Mouse (Mus musculus): ENCODE data around the gene Zfhx3. TPM values are rescaled to one million over a fixed set of nuclear protein-coding genes. Genes with fewer than 3 reads are reported as not detected.
A peak's percentile ranks its signal among the peaks of the same experiment; 100 is the strongest.

Gene Zfhx3
- polyA plus RNA-seq, 2 experiments: 14.4 to 26.1 TPM

GRCm38 (mm10) chr8:108702201-108702600, 759.8 kb downstream of the Zfhx3 start:
- DNase-seq (ENCODE audit: low spot score): no peak

GRCm38 (mm10) chr8:108705751-108706150, 763.3 kb downstream of the Zfhx3 start:
- WGBS: 12% methylated on average over 2 of the region's 2 CpGs
- ATAC-seq (ENCODE audit: low FRiP score, low read depth) (no peak), DNase-seq (ENCODE audit: low spot score) (no peak)
- no peaks in the 10 kb centered on the region for H3K9me3 ChIP-seq (ENCODE audit: control insufficient read depth, low read length)
- 0 out of 2 replicates have a peak, but pooled peaks cover 4% of the 10 kb centered on the region for H3K27me3 ChIP-seq (ENCODE audit: control insufficient read depth, insufficient read depth, low read length)
- peak overlapping the region; percentile 100 for H3K9ac ChIP-seq (ENCODE audit: low read depth, low read length, severe bottlenecking)
- no peak for TF ChIP-seq POLR2A (IDR thresholded peaks at IDR 0.05; ENCODE audit: borderline replicate concordance, extremely low read depth, insufficient read depth, insufficient read length)
- peak overlapping the region; percentile 92 for H3K4me3 ChIP-seq (replicated peaks; ENCODE audit: low read length)
- peak overlapping the region; percentile 100 for H3K27ac ChIP-seq (replicated peaks; ENCODE audit: low read depth, low read length)
- peak overlapping the region; percentile 62 for H3K4me2 ChIP-seq (replicated peaks; ENCODE audit: low read depth, low read length, severe bottlenecking)
- H3K4me1 ChIP-seq (ENCODE audit: control insufficient read depth, insufficient read depth, low read length): peaks cover 45% of the 10 kb centered on the region
- no peaks in the 10 kb centered on the region for H3K36me3 ChIP-seq (ENCODE audit: control insufficient read depth, insufficient read depth, low read length)

More at GRCm38 (mm10) chr8:108702201-108702600, 759.8 kb downstream of the Zfhx3 start:
- TF ChIP-seq POLR2A (IDR thresholded peaks at IDR 0.05; ENCODE audit: borderline replicate concordance, extremely low read depth, insufficient read depth, insufficient read length): no peak
- H3K4me3 ChIP-seq (replicated peaks; ENCODE audit: low read length): peak overlapping the region; percentile 92
- H3K27ac ChIP-seq (replicated peaks; ENCODE audit: low read depth, low read length): peak overlapping the region; percentile 100
- peak overlapping the region; percentile 100 for H3K9ac ChIP-seq (ENCODE audit: low read depth, low read length, severe bottlenecking)
- H3K36me3 ChIP-seq (ENCODE audit: control insufficient read depth, insufficient read depth, low read length): no peaks in the 10 kb centered on the region
- H3K4me1 ChIP-seq (ENCODE audit: control insufficient read depth, insufficient read depth, low read length): peaks cover 37% of the 10 kb centered on the region
- ATAC-seq (ENCODE audit: low FRiP score, low read depth): no peak
- H3K4me2 ChIP-seq (replicated peaks; ENCODE audit: low read depth, low read length, severe bottlenecking): peak overlapping the region; percentile 62
- WGBS: 12% methylated on average over 1 of the region's 1 CpGs
- H3K27me3 ChIP-seq (ENCODE audit: control insufficient read depth, insufficient read depth, low read length): peaks cover 24% of the 10 kb centered on the region; the same call in 1 of the 2 replicates
- H3K9me3 ChIP-seq (ENCODE audit: control insufficient read depth, low read length): no peaks in the 10 kb centered on the region

GRCm38 (mm10) chr8:108706491-108706847, 764.0 kb downstream of the Zfhx3 start:
- peak overlapping the region; percentile 92 for H3K4me3 ChIP-seq (replicated peaks; ENCODE audit: low read length)
- H3K4me2 ChIP-seq (replicated peaks; ENCODE audit: low read depth, low read length, severe bottlenecking): peak overlapping the region; percentile 62
- H3K9ac ChIP-seq (ENCODE audit: low read depth, low read length, severe bottlenecking): peak overlapping the region; percentile 100
- H3K9me3 ChIP-seq (ENCODE audit: control insufficient read depth, low read length): no peaks in the 10 kb centered on the region
- 0 out of 2 replicates have a peak, but pooled peaks cover 2% of the 10 kb centered on the region for H3K27me3 ChIP-seq (ENCODE audit: control insufficient read depth, insufficient read depth, low read length)
- ATAC-seq (ENCODE audit: low FRiP score, low read depth): no peak
- 36% methylated on average over 3 of the region's 3 CpGs for WGBS
- DNase-seq (ENCODE audit: low spot score): no peak
- H3K4me1 ChIP-seq (ENCODE audit: control insufficient read depth, insufficient read depth, low read length): peaks cover 50% of the 10 kb centered on the region
- TF ChIP-seq POLR2A (IDR thresholded peaks at IDR 0.05; ENCODE audit: borderline replicate concordance, extremely low read depth, insufficient read depth, insufficient read length): no peak
- H3K36me3 ChIP-seq (ENCODE audit: control insufficient read depth, insufficient read depth, low read length): no peaks in the 10 kb centered on the region
- peak overlapping the region; percentile 100 for H3K27ac ChIP-seq (replicated peaks; ENCODE audit: low read depth, low read length)

GRCm38 (mm10) chr8:108706848-108707541, 764.6 kb downstream of the Zfhx3 start:
- DNase-seq (ENCODE audit: low spot score): no peak
- no peak for ATAC-seq (ENCODE audit: low FRiP score, low read depth)
- Histone ChIP-seq H3K4me1 (ENCODE audit: control insufficient read depth, insufficient read depth, low read length) (peaks cover 56% of the 10 kb centered on the region), H3K9ac (ENCODE audit: low read depth, low read length, severe bottlenecking) (peak overlapping the region; percentile 100), H3K4me3 (replicated peaks; ENCODE audit: low read length) (peak overlapping the region; percentile 92), H3K27ac (replicated peaks; ENCODE audit: low read depth, low read length) (peak overlapping the region; percentile 100), H3K9me3 (ENCODE audit: control insufficient read depth, low read length) (no peaks in the 10 kb centered on the region), H3K36me3 (ENCODE audit: control insufficient read depth, insufficient read depth, low read length) (no peaks in the 10 kb centered on the region), H3K27me3 (ENCODE audit: control insufficient read depth, insufficient read depth, low read length) (no peaks in the 10 kb centered on the region), H3K4me2 (replicated peaks; ENCODE audit: low read depth, low read length, severe bottlenecking) (peak overlapping the region; percentile 62)
- 19% methylated on average over 6 of the region's 6 CpGs for WGBS
- TF ChIP-seq POLR2A (IDR thresholded peaks at IDR 0.05; ENCODE audit: borderline replicate concordance, extremely low read depth, insufficient read depth, insufficient read length): no peak

GRCm38 (mm10) chr8:108707576-108708281, 765.3 kb downstream of the Zfhx3 start:
- no peaks in the 10 kb centered on the region for H3K36me3 ChIP-seq (ENCODE audit: control insufficient read depth, insufficient read depth, low read length)
- DNase-seq (ENCODE audit: low spot score) (no peak), ATAC-seq (ENCODE audit: low FRiP score, low read depth) (no peak)
- peaks cover 59% of the 10 kb centered on the region for H3K4me1 ChIP-seq (ENCODE audit: control insufficient read depth, insufficient read depth, low read length)
- 6% methylated on average over 5 of the region's 5 CpGs for WGBS
- H3K9me3 ChIP-seq (ENCODE audit: control insufficient read depth, low read length): no peaks in the 10 kb centered on the region
- no peaks in the 10 kb centered on the region for H3K27me3 ChIP-seq (ENCODE audit: control insufficient read depth, insufficient read depth, low read length)
- H3K4me2 ChIP-seq (replicated peaks; ENCODE audit: low read depth, low read length, severe bottlenecking): peak overlapping the region; percentile 62
- H3K4me3 ChIP-seq (replicated peaks; ENCODE audit: low read length): peak overlapping the region; percentile 92
- H3K9ac ChIP-seq (ENCODE audit: low read depth, low read length, severe bottlenecking): peak overlapping the region; percentile 100
- peak overlapping the region; percentile 100 for H3K27ac ChIP-seq (replicated peaks; ENCODE audit: low read depth, low read length)
- no peak for TF ChIP-seq POLR2A (IDR thresholded peaks at IDR 0.05; ENCODE audit: borderline replicate concordance, extremely low read depth, insufficient read depth, insufficient read length)
